Mouse (Mus musculus) heart, adult 8-10 months (tissue): ENCODE measurements at regions not wholly inside any gene's neighbourhood (a gene's known extent, or its start where the extent isn't known, plus 50 kb on each side); places are given as distances from the start of the nearest gene placed in this dataset.

ENCODE experiments used
- DNase-seq: peaks from one replicate; pipeline ENCODE4 v3.0.0; 2022; ENCODE audit warnings: low spot score

DNA sequence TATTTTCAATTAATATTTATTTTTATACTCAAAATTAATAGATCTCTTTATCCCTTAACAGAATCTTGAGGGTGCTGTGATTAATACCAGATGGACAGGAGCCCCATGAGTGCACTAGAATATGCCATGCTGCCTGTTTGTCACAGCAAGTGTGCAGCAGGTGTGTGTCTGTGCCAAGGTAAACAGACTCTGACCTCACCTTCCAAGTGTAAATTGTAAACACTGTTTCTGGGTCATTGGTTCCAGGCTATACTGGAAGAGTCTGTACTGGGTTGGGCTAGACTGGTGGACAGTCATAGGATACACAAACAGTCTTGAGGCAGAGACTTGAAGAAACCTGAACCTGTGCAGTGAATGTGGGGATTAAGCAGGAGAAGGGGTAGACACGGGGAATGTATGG is 422.2 kb downstream of the Gm21833 start:
- no peak for DNase-seq

DNA sequence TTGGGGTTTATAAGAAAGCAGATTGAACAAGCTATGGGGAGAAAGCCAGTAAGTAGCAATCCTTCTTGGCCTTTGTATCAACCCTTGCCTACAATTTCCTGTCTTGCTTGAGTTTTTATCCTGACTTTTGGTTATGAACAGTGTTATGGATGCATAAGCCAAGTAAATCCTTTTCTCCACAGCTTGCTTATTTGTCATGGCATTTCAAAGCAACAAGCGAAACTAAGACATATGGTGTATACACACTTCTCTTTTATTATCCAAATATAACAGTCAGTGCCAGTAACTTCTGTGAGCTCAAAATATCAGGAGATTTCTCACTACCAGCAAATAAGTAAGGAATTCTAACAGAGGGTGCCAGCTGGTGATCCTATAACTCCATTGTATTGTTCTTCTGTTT is 426.0 kb downstream of the Gm21833 start:
- no peak for DNase-seq

DNA sequence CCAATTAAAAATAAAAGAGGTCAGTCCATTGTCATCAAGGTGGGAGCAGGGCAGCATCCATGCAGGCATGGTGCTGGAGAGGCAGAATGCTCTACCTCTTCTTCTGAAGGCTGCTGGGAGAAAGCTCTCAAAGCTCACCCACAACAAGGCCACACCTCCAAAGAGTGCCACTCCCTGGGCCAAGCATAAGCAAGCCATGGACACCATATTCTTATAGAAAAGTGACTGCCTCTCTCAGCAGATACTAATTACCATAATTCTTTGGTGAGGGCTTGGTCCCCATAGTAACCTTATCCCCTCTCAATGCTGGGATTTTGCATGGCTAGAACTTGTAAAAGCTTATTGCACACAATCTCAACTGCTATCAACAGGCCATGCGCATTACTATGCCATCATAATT is 443.7 kb downstream of the Gm21833 start:
- DNase-seq = no peak

DNA sequence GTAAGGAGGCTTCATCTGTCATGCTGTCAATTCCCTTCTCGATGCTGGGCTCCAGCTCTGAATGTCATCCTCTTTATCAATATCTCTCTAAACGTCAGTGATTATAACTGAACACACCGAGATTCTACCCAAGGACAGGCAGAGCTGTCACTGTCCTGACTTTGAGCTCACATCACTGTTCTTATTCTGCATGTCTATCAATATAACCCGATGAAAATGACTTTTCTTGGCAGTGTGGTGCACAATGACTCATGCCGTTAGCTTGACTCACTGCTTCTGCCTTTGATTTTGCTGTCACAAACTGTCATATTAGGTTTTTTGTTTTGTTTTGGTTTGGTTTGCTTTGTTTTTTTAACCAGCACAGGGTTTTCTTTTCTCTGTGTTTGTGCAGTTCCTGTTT is 488.1 kb downstream of the Gm21833 start:
- no peak for DNase-seq

DNA sequence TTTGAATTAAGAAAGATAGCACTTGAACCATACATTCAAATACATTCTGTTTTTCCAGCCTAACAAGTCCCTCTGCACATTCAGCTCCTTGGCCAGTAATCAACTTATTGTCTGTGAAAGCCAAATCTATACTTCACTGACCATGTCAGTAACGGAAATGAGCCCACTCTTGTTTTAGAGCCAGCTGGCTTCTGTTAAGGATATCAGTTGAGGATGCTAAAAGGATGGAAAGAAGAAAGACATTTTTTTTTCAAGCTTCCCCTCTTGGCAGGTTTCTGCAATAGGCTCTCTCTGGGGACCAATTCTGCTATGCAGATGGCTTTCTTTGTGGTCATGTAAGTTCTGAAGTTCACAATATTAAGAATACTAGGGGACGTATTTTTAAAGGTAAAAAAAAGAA is 498.6 kb downstream of the Gm21833 start:
- DNase-seq = no peak

DNA sequence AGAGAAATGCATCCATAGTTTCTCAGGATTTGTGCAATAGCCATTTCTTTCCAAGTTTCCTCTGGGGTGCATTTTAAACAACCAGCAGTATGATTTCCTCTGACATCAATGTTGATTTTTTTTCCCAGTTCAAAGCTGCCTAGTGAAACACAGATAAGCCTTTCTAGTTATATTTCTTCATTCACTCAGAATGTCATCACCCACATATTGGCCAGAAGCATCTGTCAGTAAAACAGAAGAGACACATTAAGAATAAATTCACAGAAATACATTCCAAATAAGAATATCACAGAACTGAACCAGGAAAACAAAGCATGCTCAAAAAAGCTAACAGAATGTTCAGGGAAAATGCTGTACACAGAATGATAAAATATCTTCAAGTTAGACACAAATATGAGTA is 522.9 kb downstream of the Gm21833 start:
- no peak for DNase-seq

DNA sequence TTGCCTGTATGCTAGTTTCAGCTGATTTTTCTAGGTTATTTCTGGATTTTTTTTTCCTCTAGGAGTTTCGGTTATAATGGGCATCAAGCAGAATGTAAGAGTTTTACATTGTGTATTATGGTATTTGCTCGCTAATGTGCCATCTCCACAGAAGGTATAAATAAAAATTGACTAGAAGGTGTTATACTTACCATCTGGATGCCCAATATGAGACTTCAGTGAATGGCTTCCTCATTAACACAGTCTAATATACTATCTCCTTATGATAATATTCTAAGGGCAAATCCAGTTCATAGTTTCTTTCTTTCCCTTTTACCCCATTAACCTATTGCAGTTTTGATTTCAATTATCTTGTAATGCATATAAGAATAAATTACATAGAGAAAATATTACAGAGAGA is 566.4 kb downstream of the Gm21833 start:
- no peak for DNase-seq

DNA sequence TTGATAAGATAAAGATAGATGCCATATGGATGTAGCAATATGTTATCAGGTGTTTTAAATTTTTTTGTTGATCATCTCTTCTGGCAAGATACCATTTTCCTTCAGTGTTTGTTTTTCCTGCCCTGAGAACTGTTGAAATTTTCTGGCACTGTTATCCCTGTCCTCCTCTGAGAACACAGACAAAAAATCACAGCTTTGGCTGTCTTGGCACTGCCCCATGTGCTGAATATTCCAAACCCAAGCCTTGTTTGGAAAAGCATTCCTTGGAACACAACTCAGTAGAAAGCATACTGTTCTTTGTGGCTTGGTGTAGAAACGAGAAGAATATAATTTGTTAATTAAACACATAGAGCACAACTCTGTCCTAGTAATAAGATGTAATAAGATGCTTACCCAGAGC is 592.5 kb downstream of the Gm21833 start:
- DNase-seq = peak; percentile 1

DNA sequence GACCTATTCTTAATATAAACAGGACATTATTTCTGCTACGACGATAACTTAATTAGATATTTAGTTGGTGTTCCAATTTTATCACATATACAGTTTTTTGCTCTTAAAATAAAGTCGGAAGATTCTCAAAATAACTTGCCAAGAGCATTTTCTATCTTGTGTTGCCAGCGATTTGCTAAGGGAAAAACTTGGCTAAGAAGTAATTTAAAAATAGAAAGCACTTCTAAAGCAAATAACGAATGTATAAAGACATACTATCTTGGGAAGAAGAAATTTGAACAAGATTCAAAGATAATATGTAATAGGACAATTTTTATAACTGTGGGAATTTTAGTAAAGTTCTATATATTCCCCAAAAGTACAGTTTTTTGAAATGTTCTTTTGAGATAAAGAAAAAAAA is 594.9 kb downstream of the Gm21833 start:
- DNase-seq = no peak
